Mouse (Mus musculus): ENCODE data around the gene Sh3gl2.

Gene Sh3gl2

DNA sequence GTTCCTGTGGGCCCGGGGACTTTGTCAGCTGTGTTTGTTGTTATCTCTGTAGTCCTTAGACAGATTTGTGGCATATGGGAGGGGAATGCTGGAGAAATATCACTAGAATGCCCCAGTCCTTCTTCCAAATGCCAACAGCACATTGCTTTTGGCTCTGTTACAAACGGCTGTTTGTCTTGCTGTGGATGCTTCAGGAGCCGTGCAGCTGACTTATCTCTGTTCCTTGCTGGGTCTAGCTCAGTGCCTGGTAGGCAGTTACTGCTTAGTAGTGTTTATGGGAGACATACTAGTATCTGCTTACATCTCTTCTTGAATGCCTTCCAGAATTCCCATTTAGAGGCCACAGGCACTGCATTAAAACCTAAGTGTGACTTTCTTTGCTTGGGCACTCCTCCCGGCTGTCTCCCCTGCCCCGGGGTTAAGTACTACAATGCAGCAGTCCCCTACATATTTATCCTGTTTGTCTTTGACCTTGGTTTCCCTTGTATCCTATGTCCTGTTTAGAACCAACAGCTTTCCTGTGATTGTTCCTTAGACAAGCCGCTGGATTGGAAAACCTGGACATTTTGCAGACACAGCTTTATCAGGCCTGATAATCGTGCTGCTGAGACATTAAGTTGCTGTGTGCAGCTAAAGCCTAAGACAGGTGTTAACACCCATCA, 101.1 kb downstream of the Sh3gl2 start:
- no peak for DNase-seq (ENCODE audit: low read depth)

GRCm38 (mm10) chr4:85319092-85319491, 114.2 kb downstream of the Sh3gl2 start:
- no peak for DNase-seq (ENCODE audit: low read depth)

DNA sequence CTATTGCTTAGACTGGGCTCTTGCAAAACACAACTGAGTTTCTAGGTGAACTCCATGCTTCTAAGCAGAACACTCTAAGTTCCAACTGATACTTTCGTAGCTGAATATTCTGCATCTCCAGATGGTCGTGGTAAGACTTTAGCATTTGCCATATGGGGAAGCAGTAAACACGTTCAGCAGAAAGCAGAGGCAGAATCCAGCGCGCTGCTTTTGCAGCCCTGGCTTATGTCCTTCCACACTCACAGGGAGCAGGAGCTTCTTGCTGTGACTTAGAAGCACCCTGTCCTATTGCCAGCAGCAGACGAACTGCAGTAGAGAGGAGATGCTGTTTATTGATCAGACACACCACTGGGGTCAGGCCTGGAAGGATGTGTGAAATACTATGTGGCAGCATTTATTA, 120.5 kb downstream of the Sh3gl2 start:
- DNase-seq (ENCODE audit: low read depth) = no peak

DNA sequence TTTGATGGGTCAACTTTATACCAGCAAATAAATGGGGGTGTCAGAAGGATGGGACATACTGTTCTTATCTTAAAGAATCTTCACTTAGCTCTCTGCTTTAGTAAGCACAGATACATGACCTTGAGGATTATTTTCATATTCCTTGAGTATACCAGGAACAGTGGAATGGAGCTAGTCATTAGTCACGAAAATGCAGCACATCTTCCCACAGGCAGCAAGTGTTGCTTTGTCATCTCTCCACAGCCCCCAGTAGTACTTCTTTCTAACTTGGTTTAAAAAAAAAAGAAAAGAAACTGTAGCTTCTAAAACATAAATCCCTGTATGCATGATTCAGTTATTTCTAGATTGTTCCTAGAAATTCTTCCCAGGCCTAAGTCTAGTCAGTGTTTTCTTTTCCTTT, 121.1 kb downstream of the Sh3gl2 start:
- no peak for DNase-seq (ENCODE audit: low read depth)

GRCm38 (mm10) chr4:85334688-85335200, 129.8 kb downstream of the Sh3gl2 start:
- no peak for DNase-seq (ENCODE audit: low read depth)

DNA sequence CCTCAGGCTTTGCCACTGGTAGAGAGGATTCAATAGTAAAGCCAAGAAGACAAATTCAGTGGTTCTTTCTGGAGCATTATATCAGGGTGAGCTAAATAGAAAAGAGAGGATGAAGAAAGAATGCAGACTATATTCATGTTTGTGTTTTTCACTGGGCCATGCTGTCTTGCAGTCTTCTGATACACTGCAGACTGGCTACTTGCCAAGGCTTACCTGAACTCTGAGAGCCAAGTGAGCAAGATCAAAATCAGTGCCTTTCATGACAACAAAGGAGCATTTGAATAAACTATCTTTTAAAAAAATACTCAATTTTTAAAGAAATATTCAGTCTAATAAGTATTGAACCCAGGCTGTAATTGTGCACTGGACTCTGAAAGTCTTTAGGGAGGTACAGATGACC, 131.4 kb downstream of the Sh3gl2 start:
- DNase-seq (ENCODE audit: low read depth) = no peak

- no peak for DNase-seq (ENCODE audit: low read depth)
Measured at GRCm38 (mm10) chr4:85339126-85339525, 134.2 kb downstream of the Sh3gl2 start.

DNA sequence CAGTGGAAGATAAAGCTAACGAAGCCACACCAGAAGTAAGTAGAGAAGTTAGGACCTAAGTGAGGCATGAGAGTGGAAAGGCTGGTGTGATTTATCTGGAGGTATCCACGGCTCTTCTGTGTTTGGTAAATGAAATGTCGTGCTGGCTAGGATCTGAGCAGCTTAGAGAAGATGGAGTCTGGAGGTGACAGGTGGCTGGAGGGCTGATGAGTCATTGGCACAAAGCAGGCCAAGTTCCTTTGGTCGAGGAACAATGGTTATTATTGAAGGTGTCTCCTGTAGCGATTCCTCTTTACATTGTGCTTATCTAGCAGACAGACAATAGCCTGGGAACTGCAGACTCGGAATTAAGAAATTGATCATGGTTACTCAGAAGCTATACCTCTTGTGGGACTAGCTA, 135.8 kb downstream of the Sh3gl2 start:
- no peak for DNase-seq (ENCODE audit: low read depth)

DNA sequence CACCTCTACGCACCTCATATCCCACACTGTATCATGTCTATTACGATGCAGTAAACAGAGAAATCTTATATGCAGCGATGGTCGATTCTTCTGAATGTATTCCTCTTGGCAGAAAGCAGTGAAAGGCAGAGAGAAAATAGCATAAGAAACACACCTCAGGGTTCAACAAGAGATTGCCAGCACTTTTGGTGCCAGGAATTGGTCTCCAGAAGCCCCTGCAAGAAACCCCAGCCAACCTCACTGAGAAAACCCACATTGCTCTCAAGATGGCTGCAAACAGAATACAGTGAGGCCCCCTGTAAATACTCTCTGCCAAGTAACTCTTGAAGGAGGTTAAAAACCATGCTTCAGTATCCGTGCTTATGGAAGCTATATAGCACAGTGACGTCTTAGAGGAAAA, 141.0 kb downstream of the Sh3gl2 start:
- no peak for DNase-seq (ENCODE audit: low read depth)

GRCm38 (mm10) chr4:85348079-85348643, 143.2 kb downstream of the Sh3gl2 start:
- DNase-seq (ENCODE audit: low read depth) = no peak

DNA sequence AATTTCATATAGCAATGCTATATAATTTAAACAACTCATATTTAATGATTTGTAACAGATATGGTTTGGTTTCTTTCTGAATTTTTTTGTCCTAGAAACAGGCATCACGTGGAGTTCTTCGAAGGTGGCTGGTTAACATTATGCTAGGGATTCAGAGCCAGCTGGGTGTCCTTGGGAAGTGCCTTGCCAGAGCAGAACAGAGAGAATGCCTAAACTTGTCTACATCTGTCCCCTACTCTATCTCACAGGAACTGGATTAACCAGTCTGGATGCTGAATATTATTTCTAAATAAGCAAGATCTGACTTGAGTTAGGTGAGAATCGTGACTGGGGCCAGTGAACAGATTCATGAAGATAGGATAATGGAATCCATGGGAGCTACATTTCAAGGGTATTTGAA, 157.7 kb downstream of the Sh3gl2 start:
- no peak for DNase-seq (ENCODE audit: low read depth)

DNA sequence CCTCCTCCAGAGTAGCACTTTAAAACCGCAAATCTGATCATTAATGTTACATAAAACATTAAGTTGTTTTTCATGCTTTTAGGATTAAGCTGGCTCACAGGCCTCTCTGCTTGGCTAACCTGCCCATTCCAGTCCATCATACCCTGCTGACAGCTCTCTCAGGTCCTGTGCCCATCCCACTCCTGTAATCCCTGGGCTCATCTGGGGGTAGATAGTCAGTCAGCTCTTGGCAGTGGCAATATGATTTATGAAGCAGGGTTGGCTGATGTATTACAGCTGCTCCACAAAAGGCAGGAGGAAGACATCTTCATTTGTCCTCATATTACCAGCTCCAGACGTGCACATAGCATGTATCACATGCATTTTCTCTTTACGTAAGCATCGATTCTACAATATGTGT, 158.3 kb downstream of the Sh3gl2 start:
- no peak for DNase-seq (ENCODE audit: low read depth)

GRCm38 (mm10) chr4:85371036-85371435, 166.1 kb downstream of the Sh3gl2 start:
- DNase-seq (ENCODE audit: low read depth) = no peak

GRCm38 (mm10) chr4:85374801-85375200, 169.9 kb downstream of the Sh3gl2 start:
- no peak for DNase-seq (ENCODE audit: low read depth)

- no peak for DNase-seq (ENCODE audit: low read depth)
Measured at GRCm38 (mm10) chr4:85376187-85376586, 171.3 kb downstream of the Sh3gl2 start.

DNA sequence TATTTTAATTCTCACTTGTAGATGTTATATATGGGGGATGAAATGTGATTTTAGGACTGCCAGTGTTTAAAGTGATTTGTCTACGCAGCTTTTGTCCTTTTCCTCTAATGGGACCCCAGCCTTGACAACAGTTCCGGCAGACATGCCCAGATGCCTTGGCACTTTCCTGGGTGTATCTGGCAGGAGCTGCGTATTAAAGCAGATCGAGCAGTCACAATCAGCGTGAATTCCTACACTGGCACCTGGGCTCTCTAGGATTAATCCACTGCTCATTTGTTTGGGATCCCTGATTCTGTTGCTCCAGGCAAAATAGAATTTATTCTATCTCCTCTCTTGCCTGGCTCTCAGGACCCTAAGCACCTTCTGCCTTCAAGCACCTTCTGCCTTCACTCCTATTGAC, 171.7 kb downstream of the Sh3gl2 start:
- DNase-seq (ENCODE audit: low read depth) = no peak

DNA sequence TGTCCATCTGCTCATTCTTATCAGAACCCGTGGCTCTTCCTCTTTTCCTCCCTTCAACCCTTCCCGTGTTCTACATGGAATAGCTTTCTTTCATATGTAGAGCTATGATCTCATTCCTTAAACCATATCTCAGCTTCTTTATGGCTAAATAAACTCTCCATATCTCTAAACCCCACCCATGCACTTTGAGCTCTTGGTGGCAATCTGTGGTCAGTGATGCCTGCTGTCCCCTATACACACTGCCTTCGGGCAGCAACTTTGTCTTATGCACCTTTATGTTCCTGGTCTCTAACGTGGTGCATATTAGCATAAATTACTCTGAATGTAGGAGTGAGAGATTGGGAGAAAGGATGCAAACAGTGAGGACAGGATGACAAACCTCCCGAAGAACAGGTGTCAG, 180.3 kb downstream of the Sh3gl2 start:
- DNase-seq (ENCODE audit: low read depth) = no peak

DNA sequence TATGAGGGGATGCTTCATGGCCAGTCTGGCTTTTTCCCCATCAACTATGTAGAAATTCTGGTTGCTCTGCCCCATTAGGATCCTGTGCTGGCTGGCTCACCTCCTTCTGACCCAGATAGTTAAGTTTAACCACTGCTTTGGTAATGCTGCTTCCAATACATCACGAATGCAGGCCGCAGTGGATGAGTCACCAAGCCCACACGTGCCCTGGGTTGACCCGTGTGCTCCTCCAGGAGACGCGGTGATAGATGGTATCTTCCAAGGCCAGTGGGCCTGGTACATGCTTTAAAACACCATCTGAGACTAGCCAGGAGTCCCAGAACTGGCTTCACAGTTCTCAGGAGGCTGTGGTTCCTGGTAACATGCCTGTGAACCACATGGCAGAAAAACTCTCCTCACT, 182.8 kb downstream of the Sh3gl2 start:
- no peak for DNase-seq (ENCODE audit: low read depth)

- DNase-seq (ENCODE audit: low read depth) = no peak
Measured at GRCm38 (mm10) chr4:85391795-85392194, 186.9 kb downstream of the Sh3gl2 start.

DNA sequence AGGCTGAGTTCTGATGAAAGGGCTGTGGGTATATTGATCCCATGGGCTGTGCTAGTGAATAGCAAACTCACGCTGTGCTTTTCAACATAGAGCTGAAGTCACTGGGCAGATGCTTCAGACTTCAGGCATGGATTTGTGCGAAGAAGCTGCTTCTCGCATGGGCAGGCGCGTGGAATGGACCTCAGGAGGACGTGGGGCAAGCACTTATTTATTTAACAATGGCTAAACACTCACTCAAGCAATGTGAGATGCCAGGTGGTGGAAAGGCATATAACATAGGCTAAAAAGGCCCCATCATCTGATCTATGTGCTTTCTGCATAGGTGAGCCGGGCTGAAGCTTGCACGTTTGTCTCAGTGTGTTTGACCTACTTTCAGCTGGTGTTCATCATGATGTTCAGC, 193.8 kb downstream of the Sh3gl2 start:
- no peak for DNase-seq (ENCODE audit: low read depth)

DNA sequence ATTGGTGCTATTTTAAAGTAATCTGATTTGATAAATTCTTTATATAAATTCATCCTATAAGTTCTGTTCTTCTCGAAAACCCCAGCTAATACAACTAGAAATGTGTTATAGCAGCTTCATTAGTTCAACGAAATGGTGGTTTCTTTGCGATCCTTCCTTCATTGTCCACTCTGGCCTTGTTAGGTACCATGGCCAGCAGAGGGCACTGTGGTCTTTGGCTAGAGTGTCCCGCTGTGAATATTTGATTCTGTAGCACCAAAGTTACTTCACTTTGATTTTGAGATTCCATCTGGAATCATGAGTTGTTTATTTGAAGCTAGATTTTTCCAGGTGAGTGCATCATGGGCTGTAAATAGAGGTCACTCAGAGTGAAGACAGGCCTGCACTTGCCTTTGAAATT, 197.9 kb downstream of the Sh3gl2 start:
- no peak for DNase-seq (ENCODE audit: low read depth)

GRCm38 (mm10) chr4:85404424-85405194, 199.7 kb downstream of the Sh3gl2 start:
- DNase-seq (ENCODE audit: low read depth) = no peak

DNA sequence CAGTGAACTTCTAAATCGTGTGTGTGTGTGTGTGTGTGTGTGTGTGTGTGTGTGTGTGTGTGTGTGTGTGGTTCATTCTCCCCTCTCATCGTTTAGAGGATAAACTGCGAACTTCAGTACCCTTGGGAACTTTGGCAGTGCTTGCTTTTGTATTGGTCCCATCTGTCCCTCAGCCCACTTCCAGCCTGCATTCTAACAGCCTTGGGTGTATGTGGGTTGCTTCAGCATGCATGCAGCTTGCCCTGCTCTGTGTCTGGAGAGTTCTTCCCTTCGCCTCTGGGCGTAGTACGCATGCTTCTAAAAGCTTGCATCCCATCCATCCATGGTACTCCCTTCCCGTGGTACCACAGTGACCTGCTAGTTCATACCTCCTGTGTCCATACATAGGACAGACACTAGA, 200.3 kb downstream of the Sh3gl2 start:
- DNase-seq (ENCODE audit: low read depth) = no peak

Data from naive thymus-derived CD4-positive, alpha-beta T cell, adult 2 months (primary cell).